In genomic region chr2:58281046-58281445, GRCm38 (mm10) we compare ENCODE assay signal across 31 mouse cellular contexts.
DNase-seq lines count a peak whose midpoint lies in the region; ATAC-seq and TF ChIP-seq lines count a peak whose summit lies in the region.
"Had no signal": no experiment of that assay in that cellular context is flagged by ENCODE, and none has a peak within 500 bp of the region (broad histone marks: within the 10 kb centered on the region; RNA-seq: fewer than 3 reads in every experiment).

No protein-coding gene starts in this region.

- no peak for TF ChIP-seq CTCF in forebrain, postnatal 0 days (IDR thresholded peaks at IDR 0.05; ENCODE audit: low read depth)

- ATAC-seq in forebrain, postnatal 0 days = peak; percentile 29; the same call in 1 of the 2 replicates
- no peak for ATAC-seq in forebrain, embryonic 11.5 days (replicated peaks; ENCODE audit: low FRiP score)
- ATAC-seq in megakaryocyte, adult 5-6 weeks (ENCODE audit: poor library complexity, severe bottlenecking) = peak; percentile 58
- ATAC-seq: forebrain, embryonic 14.5 days; intestine, postnatal 0 days had no signal

- H3K4me2 ChIP-seq in forebrain, postnatal 0 days (ENCODE audit: low read depth) = no peak overlapping the region
- H3K4me2 ChIP-seq in forebrain, embryonic 11.5 days (ENCODE audit: low read depth, low read length, severe bottlenecking) = no peak overlapping the region
- H3K4me2 ChIP-seq: embryonic facial prominence, embryonic 12.5 days; heart, embryonic 12.5 days; hindbrain, embryonic 12.5 days; kidney, embryonic 15.5 days; liver, embryonic 15.5 days; lung, embryonic 15.5 days; midbrain, embryonic 12.5 days; neural tube, embryonic 15.5 days; stomach, embryonic 15.5 days had no signal

- H3K4me3 ChIP-seq in forebrain, postnatal 0 days (ENCODE audit: low read depth, low read length) = no peak overlapping the region
- no peak overlapping the region for H3K4me3 ChIP-seq in forebrain, embryonic 11.5 days (ENCODE audit: low read depth, low read length)
- H3K4me3 ChIP-seq: embryonic facial prominence, embryonic 12.5 days; heart, embryonic 12.5 days; hindbrain, embryonic 12.5 days; kidney, embryonic 15.5 days; left cerebral cortex, adult 2 months; limb, embryonic 10.5 days; liver, embryonic 15.5 days; lung, embryonic 15.5 days; midbrain, embryonic 12.5 days; neural tube, embryonic 15.5 days; stomach, embryonic 15.5 days had no signal

- peaks cover 4% of the 10 kb centered on the region; the same call in 1 of the 2 replicates for H3K4me1 ChIP-seq in forebrain, postnatal 0 days (ENCODE audit: insufficient read depth)
- no peaks in the 10 kb centered on the region for H3K4me1 ChIP-seq in forebrain, embryonic 11.5 days (replicated peaks; ENCODE audit: control insufficient read depth, insufficient read depth, low read length)
- H3K4me1 ChIP-seq: embryonic facial prominence, embryonic 12.5 days; heart, embryonic 12.5 days; hindbrain, embryonic 12.5 days; kidney, embryonic 15.5 days; limb, embryonic 10.5 days; liver, embryonic 15.5 days; lung, embryonic 15.5 days; midbrain, embryonic 12.5 days; neural tube, embryonic 15.5 days; stomach, embryonic 15.5 days had no signal

- no peak overlapping the region for H3K9ac ChIP-seq in forebrain, postnatal 0 days
- no peak overlapping the region for H3K9ac ChIP-seq in forebrain, embryonic 11.5 days (ENCODE audit: low read length)
- H3K9ac ChIP-seq: embryonic facial prominence, embryonic 12.5 days; heart, embryonic 12.5 days; hindbrain, embryonic 12.5 days; kidney, embryonic 15.5 days; liver, embryonic 15.5 days; lung, embryonic 15.5 days; midbrain, embryonic 12.5 days; neural tube, embryonic 15.5 days; stomach, embryonic 15.5 days had no signal

- no peak overlapping the region for H3K27ac ChIP-seq in forebrain, postnatal 0 days (ENCODE audit: low read depth, low read length)
- no peak overlapping the region for H3K27ac ChIP-seq in forebrain, embryonic 11.5 days (ENCODE audit: low read depth, low read length)
- H3K27ac ChIP-seq: embryonic facial prominence, embryonic 12.5 days; hindbrain, embryonic 12.5 days; kidney, embryonic 15.5 days; left cerebral cortex, adult 2 months; limb, embryonic 10.5 days; liver, embryonic 15.5 days; lung, embryonic 15.5 days; midbrain, embryonic 12.5 days; neural tube, embryonic 15.5 days; stomach, embryonic 15.5 days had no signal

- WGBS in forebrain, postnatal 0 days = 53% methylated on average over 3 of the region's 3 CpGs
- 73% methylated on average over 3 of the region's 3 CpGs for WGBS in forebrain, embryonic 11.5 days

- H3K36me3 ChIP-seq in forebrain, postnatal 0 days (ENCODE audit: insufficient read depth) = no peaks in the 10 kb centered on the region
- no peaks in the 10 kb centered on the region for H3K36me3 ChIP-seq in forebrain, embryonic 11.5 days (ENCODE audit: control insufficient read depth, insufficient read depth, low read length)
- H3K36me3 ChIP-seq: embryonic facial prominence, embryonic 12.5 days; heart, embryonic 12.5 days; hindbrain, embryonic 12.5 days; kidney, embryonic 15.5 days; limb, embryonic 10.5 days; liver, embryonic 15.5 days; lung, embryonic 15.5 days; midbrain, embryonic 12.5 days; neural tube, embryonic 15.5 days; stomach, embryonic 15.5 days had no signal

- no peaks in the 10 kb centered on the region for H3K9me3 ChIP-seq in forebrain, postnatal 0 days (ENCODE audit: low read length)
- H3K9me3 ChIP-seq in forebrain, embryonic 11.5 days (ENCODE audit: control insufficient read depth, low read length) = no peaks in the 10 kb centered on the region
- H3K9me3 ChIP-seq: embryonic facial prominence, embryonic 12.5 days; heart, embryonic 12.5 days; hindbrain, embryonic 12.5 days; kidney, embryonic 15.5 days; limb, embryonic 10.5 days; liver, embryonic 15.5 days; lung, embryonic 15.5 days; midbrain, embryonic 12.5 days; neural tube, embryonic 15.5 days; stomach, embryonic 15.5 days had no signal

- H3K27me3 ChIP-seq in forebrain, postnatal 0 days (ENCODE audit: insufficient read depth, low read length) = no peaks in the 10 kb centered on the region
- H3K27me3 ChIP-seq in forebrain, embryonic 11.5 days (ENCODE audit: control insufficient read depth, insufficient read depth, low read length) = no peaks in the 10 kb centered on the region
- H3K27me3 ChIP-seq: embryonic facial prominence, embryonic 12.5 days; heart, embryonic 12.5 days; hindbrain, embryonic 12.5 days; kidney, embryonic 15.5 days; liver, embryonic 15.5 days; lung, embryonic 15.5 days; midbrain, embryonic 12.5 days; neural tube, embryonic 15.5 days; stomach, embryonic 15.5 days had no signal

- DNase-seq in forebrain, postnatal 0 days = no peak
- no peak for DNase-seq in forebrain, embryonic 11.5 days (ENCODE audit: low spot score)
- DNase-seq in brain, adult 2 months (ENCODE audit: low read depth, low spot score) = peak; percentile 63
- peak; percentile 14 for DNase-seq in cerebellum, adult 9-11 months
- no peak for DNase-seq in gastrocnemius, adult 8-10 months (ENCODE audit: low spot score in 2 of 2)
- DNase-seq in Muller cell, postnatal 12 days (ENCODE audit: inconsistent ontology term) = no peak
- DNase-seq: adrenal gland, postnatal 25 days; gastrocnemius, postnatal 14 days; heart, adult 18-20 months; heart, postnatal 10 days; kidney, postnatal 36 days; liver; lung, postnatal 4 days; right cerebral cortex, adult 18-20 months; right cerebral cortex, postnatal 4 days; thymus, adult 18-20 months; thymus, postnatal 36 days had no signal

Comparison
In these comparisons a context has a peak if more than half of its experiments do, and no peak if none do; other contexts are left out.
1. DNase-seq: peak in brain, adult 2 months (single experiment) and cerebellum, adult 9-11 months (single experiment); none in forebrain, postnatal 0 days (single experiment), forebrain, embryonic 11.5 days (single experiment), gastrocnemius, adult 8-10 months (0 of 2) and Muller cell, postnatal 12 days (single experiment).